Mouse (Mus musculus) hindbrain, embryonic 12.5 days (tissue): ENCODE results near the gene Gm49395. TPM values are rescaled to one million over a fixed set of nuclear protein-coding genes. Genes with fewer than 3 reads are reported as not detected.
A peak's percentile ranks its signal among the peaks of the same experiment; 100 is the strongest.

Experiments used
- ATAC-seq: fragments of 200-750 bp; cut with Nextera tagmentation; 2 replicates; pipeline ENCODE4 v1.8.0; 2017; ENCODE audit warnings: moderate TSS enrichment; ENCODE audit not compliant: low FRiP score
- H3K27ac ChIP-seq: fragments of 300-500 bp; sonication (generic); 2 replicates; pipeline ENCODE4 v1.5.1; 2016; ENCODE audit warnings: mild to moderate bottlenecking
- H3K27me3 ChIP-seq: fragments of 300-500 bp; sonication (generic); 2 replicates; pipeline ENCODE4 v1.6.1; 2016; ENCODE audit warnings: mild to moderate bottlenecking
- H3K36me3 ChIP-seq: fragments of 300-500 bp; sonication (generic); 2 replicates; pipeline ENCODE4 v1.6.1; 2016; ENCODE audit warnings: mild to moderate bottlenecking
- H3K4me1 ChIP-seq: fragments of 300-500 bp; sonication (generic); 2 replicates; pipeline ENCODE4 v1.6.1; 2016
- H3K4me2 ChIP-seq: fragments of 300-500 bp; sonication (generic); replicated peaks from 2 replicates; pipeline ENCODE4 v1.6.1; 2016; ENCODE audit warnings: mild to moderate bottlenecking
- H3K4me3 ChIP-seq: fragments of 300-500 bp; sonication (generic); 2 replicates; pipeline ENCODE4 v1.5.1; 2016; ENCODE audit warnings: mild to moderate bottlenecking
- H3K9ac ChIP-seq: fragments of 300-500 bp; sonication (generic); 2 replicates; pipeline ENCODE4 v1.6.1; 2016; ENCODE audit warnings: mild to moderate bottlenecking, moderate library complexity
- H3K9me3 ChIP-seq: fragments of 300-500 bp; sonication (generic); replicated peaks from 2 replicates; pipeline ENCODE4 v1.6.1; 2016; ENCODE audit warnings: mild to moderate bottlenecking
- WGBS: fragments of 180-500 bp; shearing (Covaris S2); methylation state at CpG from one replicate; pipeline ENCODE4 v1.1.7; 2016; 5-methylcytosine and 5-hydroxymethylcytosine counted together
- polyA plus RNA-seq: library from polyadenylated mRNA; unstranded; fragments of >200 nt; fragmentation: Nextera tagmentation; extraction: Ambion mirVana; gene quantifications from 2 replicates; pipeline ENCODE4 v1.2.1, GENCODE M21; 2016

The Gm49395 gene
- polyA plus RNA-seq, 1 experiment from 2014 or later = 3.7 TPM

- Histone ChIP-seq H3K36me3 (no peaks in the 10 kb centered on the region), H3K4me2 (no peak overlapping the region), H3K9ac (no peak overlapping the region), H3K4me1 (no peaks in the 10 kb centered on the region), H3K27me3 (peaks cover 20% of the 10 kb centered on the region), H3K9me3 (no peaks in the 10 kb centered on the region), H3K27ac (no peak overlapping the region), H3K4me3 (no peak overlapping the region)
- WGBS = 70% methylated on average over 2 of the region's 2 CpGs
- ATAC-seq = no peak
These were observed 5.5 kb downstream of the Gm49395 start for GRCm38 (mm10) chr13:115096216-115096615.

GRCm38 (mm10) chr13:115095392-115095791 is 6.3 kb downstream of the Gm49395 start:
- no peak overlapping the region for H3K4me3 ChIP-seq
- H3K27me3 ChIP-seq = peaks cover 12% of the 10 kb centered on the region
- no peaks in the 10 kb centered on the region for H3K9me3 ChIP-seq
- H3K27ac ChIP-seq = no peak overlapping the region
- H3K36me3 ChIP-seq = no peaks in the 10 kb centered on the region
- 88% methylated on average over 2 of the region's 2 CpGs for WGBS
- no peak overlapping the region for H3K9ac ChIP-seq
- ATAC-seq = no peak
- peaks cover 4% of the 10 kb centered on the region; the same call in 1 of the 2 replicates for H3K4me1 ChIP-seq
- no peak overlapping the region for H3K4me2 ChIP-seq

- WGBS = 74% methylated on average over 3 of the region's 3 CpGs
- peaks cover 4% of the 10 kb centered on the region; the same call in 1 of the 2 replicates for H3K9me3 ChIP-seq
- H3K4me2 ChIP-seq = no peak overlapping the region
- H3K4me1 ChIP-seq = peaks cover 17% of the 10 kb centered on the region
- no peak for ATAC-seq
- H3K4me3 ChIP-seq = no peak overlapping the region
- peaks cover 9% of the 10 kb centered on the region for H3K36me3 ChIP-seq
- H3K27ac ChIP-seq = no peak overlapping the region
- no peaks in the 10 kb centered on the region for H3K27me3 ChIP-seq
- H3K9ac ChIP-seq = no peak overlapping the region
These were observed 10.2 kb downstream of the Gm49395 start for GRCm38 (mm10) chr13:115091511-115091910.

- Histone ChIP-seq H3K36me3 (peaks cover 12% of the 10 kb centered on the region), H3K4me2 (peak overlapping the region; percentile 87), H3K9ac (peak overlapping the region; percentile 29; the same call in 1 of the 2 replicates), H3K4me3 (peak overlapping the region; percentile 68), H3K27me3 (no peaks in the 10 kb centered on the region), H3K4me1 (peaks cover 17% of the 10 kb centered on the region), H3K27ac (peak overlapping the region; percentile 58; the same call in 1 of the 2 replicates), H3K9me3 (peaks cover 4% of the 10 kb centered on the region; the same call in 1 of the 2 replicates)
- 50% methylated on average over 9 of the region's 9 CpGs for whole genome bisulfite sequencing
- ATAC-seq = no peak
These were observed 10.7 kb downstream of the Gm49395 start for GRCm38 (mm10) chr13:115090977-115091445.

DNA sequence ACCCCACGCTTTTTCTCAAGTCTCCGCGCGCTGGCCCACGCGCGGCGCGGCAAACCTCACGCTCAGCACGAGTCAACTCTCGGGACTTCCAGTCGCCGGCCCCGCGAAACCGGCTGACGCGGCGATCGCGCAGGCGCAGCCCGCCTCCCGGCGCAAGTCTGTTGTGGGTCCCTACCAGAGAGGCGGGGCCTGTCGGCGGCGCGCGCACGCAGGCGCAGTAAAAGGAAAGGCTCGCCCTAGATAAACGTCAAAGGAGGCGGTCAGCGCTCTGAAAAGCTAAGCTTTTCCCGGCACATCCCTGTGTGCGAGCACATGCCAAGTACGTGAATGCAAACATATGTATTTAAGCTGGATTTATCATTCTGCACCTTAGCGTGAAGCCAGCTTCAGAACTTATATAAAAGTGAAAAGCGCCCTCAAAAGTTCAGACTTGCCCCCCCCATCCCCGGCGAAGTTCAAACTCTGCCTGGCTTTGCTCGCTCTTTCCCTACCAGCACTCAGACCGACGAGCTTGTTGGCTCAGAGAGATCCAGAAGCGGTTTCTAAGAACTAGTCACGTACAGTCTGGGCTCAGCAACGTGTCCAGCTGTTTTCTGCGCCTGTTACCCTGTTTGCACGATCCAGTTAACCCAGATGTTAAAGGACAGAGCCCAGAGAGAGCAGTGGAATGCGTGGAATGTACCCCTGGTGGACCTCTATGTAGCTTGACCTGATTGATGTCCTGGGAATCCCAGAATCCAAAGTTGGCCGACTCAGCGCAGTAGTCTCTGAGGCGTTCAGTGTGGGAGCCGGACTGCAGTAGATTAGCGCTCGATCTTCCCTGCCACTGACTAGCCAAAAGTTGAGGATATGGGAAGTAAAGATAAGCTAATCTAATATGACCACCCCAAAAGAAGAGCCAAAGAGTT is 11.4 kb downstream of the Gm49395 start, which contains the start of gene Pelo:
TSS of gene Pelo (minus strand) at position 118 of the 908 bp plus-strand sequence.
- Histone ChIP-seq H3K27me3 (no peaks in the 10 kb centered on the region), H3K27ac (peak within 1 kb of the TSS; percentile 66), H3K4me2 (peak within 1 kb of the TSS; percentile 87), H3K4me3 (peak within 1 kb of the TSS; percentile 68), H3K36me3 (peaks cover 14% of the 10 kb centered on the region), H3K9ac (peak within 1 kb of the TSS; percentile 78), H3K4me1 (peaks cover 17% of the 10 kb centered on the region), H3K9me3 (peaks cover 4% of the 10 kb centered on the region; the same call in 1 of the 2 replicates)
- under 1% methylated on average over 60 of the region's 60 CpGs for WGBS
- ATAC-seq = peak; percentile 97

GRCm38 (mm10) chr13:115089395-115090025 is 12.2 kb downstream of the Gm49395 start:
- H3K4me1 ChIP-seq = peaks cover 17% of the 10 kb centered on the region
- H3K27me3 ChIP-seq = no peaks in the 10 kb centered on the region
- peak overlapping the region; percentile 78 for H3K9ac ChIP-seq
- WGBS = 10% methylated on average over 32 of the region's 35 CpGs
- peak overlapping the region; percentile 87 for H3K4me2 ChIP-seq
- peak overlapping the region; percentile 68 for H3K4me3 ChIP-seq
- peaks cover 4% of the 10 kb centered on the region; the same call in 1 of the 2 replicates for H3K9me3 ChIP-seq
- peaks cover 14% of the 10 kb centered on the region for H3K36me3 ChIP-seq
- peak; percentile 81 for ATAC-seq
- H3K27ac ChIP-seq = peak overlapping the region; percentile 66; the same call in 1 of the 2 replicates

DNA sequence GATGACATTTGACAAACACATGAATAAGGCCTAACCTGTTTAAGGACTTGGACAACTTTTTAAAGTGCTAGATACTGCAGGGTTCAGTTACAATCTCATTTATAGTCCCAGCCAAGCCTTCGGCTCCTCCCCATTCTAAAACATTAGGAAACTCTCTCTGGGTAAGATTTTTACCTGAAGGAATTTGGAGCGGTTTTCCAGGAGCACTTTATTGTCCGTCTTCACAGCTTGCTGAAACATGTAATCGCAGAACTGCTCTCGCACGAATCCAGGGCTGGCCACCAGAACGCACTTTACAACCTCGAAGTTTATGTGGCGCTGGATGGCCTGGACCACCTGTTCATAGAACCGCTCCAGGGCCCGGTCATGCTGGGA is 12.7 kb downstream of the Gm49395 start:
- Histone ChIP-seq H3K36me3 (peaks cover 14% of the 10 kb centered on the region), H3K9me3 (peaks cover 4% of the 10 kb centered on the region; the same call in 1 of the 2 replicates), H3K9ac (peak overlapping the region; percentile 78), H3K4me3 (peak overlapping the region; percentile 68), H3K4me2 (peak overlapping the region; percentile 87), H3K27me3 (no peaks in the 10 kb centered on the region), H3K27ac (no peak overlapping the region), H3K4me1 (peaks cover 17% of the 10 kb centered on the region)
- no peak for ATAC-seq
- WGBS = 71% methylated on average over 11 of the region's 11 CpGs

DNA sequence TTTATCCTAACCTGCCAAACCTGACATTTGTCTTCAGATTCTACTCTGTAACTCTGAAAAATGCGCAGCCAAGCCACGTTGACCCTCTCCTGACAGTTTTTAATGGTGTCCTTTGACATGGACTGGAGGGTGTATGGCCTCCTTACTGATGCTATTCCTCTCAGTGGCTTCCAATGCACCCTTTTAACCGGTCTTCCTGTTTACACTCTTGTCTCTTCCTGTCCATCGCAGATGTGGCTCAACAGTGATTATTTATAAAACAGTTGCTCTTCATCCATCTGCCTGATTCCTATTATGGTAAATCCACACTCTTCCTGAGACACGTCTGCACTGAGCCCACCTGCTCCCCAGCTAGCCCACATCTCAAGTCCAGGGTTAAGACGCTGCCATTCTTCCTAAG is 15.7 kb downstream of the Gm49395 start:
- H3K9ac ChIP-seq = no peak overlapping the region
- no peak for ATAC-seq
- H3K27me3 ChIP-seq = no peaks in the 10 kb centered on the region
- 90% methylated on average over 6 of the region's 6 CpGs for WGBS
- H3K9me3 ChIP-seq = peaks cover 4% of the 10 kb centered on the region; the same call in 1 of the 2 replicates
- H3K4me1 ChIP-seq = peaks cover 15% of the 10 kb centered on the region
- no peak overlapping the region for H3K27ac ChIP-seq
- H3K4me2 ChIP-seq = no peak overlapping the region
- H3K36me3 ChIP-seq = peaks cover 14% of the 10 kb centered on the region
- H3K4me3 ChIP-seq = no peak overlapping the region

DNA sequence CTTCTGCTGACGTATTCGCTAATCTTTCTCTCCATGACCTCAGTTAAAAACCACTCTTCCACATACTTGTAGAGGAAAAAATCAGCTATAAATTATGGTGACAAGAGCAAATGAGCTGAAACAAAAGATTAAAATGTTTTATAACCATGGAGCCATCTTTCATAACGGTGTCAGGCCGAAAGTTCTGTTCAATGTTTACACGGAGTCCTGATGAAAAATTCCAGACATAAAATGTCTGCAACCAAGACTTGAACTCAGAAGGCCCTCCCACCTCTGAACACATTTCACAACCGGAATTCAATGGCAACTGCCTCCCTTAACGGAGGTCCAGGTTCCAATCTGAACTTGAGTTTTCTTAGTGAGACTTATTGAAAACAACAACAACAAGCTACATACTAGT is 19.4 kb downstream of the Gm49395 start:
- WGBS = 94% methylated on average over 7 of the region's 7 CpGs
- Histone ChIP-seq H3K4me3 (no peak overlapping the region), H3K4me1 (no peaks in the 10 kb centered on the region), H3K27me3 (no peaks in the 10 kb centered on the region), H3K27ac (no peak overlapping the region), H3K4me2 (no peak overlapping the region), H3K9ac (no peak overlapping the region), H3K9me3 (no peaks in the 10 kb centered on the region), H3K36me3 (peaks cover 10% of the 10 kb centered on the region)
- ATAC-seq = no peak

GRCm38 (mm10) chr13:115079996-115080585 is 21.6 kb downstream of the Gm49395 start:
- Histone ChIP-seq H3K4me2 (no peak overlapping the region), H3K27ac (no peak overlapping the region), H3K4me1 (no peaks in the 10 kb centered on the region), H3K9ac (no peak overlapping the region), H3K4me3 (no peak overlapping the region), H3K27me3 (no peaks in the 10 kb centered on the region), H3K36me3 (no peaks in the 10 kb centered on the region), H3K9me3 (no peaks in the 10 kb centered on the region)
- no peak for ATAC-seq
- WGBS = 97% methylated on average over 3 of the region's 3 CpGs

GRCm38 (mm10) chr13:115078997-115079685 is 22.6 kb downstream of the Gm49395 start:
- no peak overlapping the region for H3K4me2 ChIP-seq
- H3K27me3 ChIP-seq = no peaks in the 10 kb centered on the region
- H3K27ac ChIP-seq = no peak overlapping the region
- WGBS = 90% methylated on average over 6 of the region's 6 CpGs
- no peak for ATAC-seq
- H3K9me3 ChIP-seq = no peaks in the 10 kb centered on the region
- no peak overlapping the region for H3K4me3 ChIP-seq
- no peaks in the 10 kb centered on the region for H3K4me1 ChIP-seq
- H3K36me3 ChIP-seq = no peaks in the 10 kb centered on the region
- H3K9ac ChIP-seq = no peak overlapping the region
